Mouse (Mus musculus): ENCODE data around the gene Zfp523.

The Zfp523 gene

GRCm38 (mm10) chr17:28176775-28177539 is at the start of gene Zfp523:
Gene Zfp523 (plus strand): TSS chr17:28177129.
- peak; percentile 62 for DNase-seq (ENCODE audit: low read depth, low spot score)

DNA sequence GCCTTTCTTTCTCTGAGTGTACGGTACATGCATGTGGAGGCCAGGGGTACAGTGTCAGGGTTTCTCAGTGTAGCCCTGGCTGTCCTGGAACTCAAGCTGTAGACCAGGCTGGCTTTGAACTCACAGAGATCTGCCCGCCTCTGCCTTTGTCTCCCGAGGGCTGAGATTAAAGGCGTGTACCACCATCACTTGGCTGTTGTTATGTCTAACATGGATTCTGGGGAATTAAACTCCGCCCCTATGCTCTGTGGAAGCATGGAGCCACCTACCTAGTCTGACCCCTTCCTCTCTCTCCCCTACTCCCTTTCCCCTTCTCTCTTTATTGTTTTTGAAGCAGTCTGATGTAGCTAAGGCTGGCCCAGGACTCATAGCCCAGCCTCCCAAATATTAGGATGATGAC is 47.1 kb upstream of the Zfp523 start:
- DNase-seq (ENCODE audit: low read depth, low spot score), result no peak

GRCm38 (mm10) chr17:28130391-28131125 is 46.4 kb upstream of the Zfp523 start:
- DNase-seq (ENCODE audit: low read depth, low spot score), result no peak

- no peak for DNase-seq (ENCODE audit: low read depth, low spot score)
Measured at GRCm38 (mm10) chr17:28131156-28131555, 45.8 kb upstream of the Zfp523 start.

- DNase-seq (ENCODE audit: low read depth, low spot score), result no peak
Measured at GRCm38 (mm10) chr17:28133193-28133592, 43.7 kb upstream of the Zfp523 start.

DNA sequence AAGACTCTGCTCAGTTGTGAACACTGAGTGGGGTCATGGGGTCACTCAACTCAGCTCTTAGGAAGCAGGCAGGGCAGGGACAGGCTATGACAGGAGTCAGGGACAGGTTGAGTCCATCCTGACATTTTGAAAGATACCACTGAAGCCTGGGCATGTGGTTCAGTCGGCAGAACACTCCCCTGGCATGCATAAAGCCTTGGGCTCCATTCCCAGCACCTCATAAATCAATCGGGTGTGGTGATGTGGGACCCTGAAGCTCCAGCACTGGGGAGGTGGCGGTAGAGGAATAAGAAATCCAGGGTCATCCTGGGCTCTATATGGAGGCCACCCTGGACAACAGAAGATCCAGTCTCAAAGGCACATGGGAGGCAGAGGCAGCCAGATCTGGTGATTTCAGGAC is 41.4 kb upstream of the Zfp523 start:
- no peak for DNase-seq (ENCODE audit: low read depth, low spot score)

- DNase-seq (ENCODE audit: low read depth, low spot score), result no peak
Measured at GRCm38 (mm10) chr17:28136266-28136665, 40.7 kb upstream of the Zfp523 start.

DNA sequence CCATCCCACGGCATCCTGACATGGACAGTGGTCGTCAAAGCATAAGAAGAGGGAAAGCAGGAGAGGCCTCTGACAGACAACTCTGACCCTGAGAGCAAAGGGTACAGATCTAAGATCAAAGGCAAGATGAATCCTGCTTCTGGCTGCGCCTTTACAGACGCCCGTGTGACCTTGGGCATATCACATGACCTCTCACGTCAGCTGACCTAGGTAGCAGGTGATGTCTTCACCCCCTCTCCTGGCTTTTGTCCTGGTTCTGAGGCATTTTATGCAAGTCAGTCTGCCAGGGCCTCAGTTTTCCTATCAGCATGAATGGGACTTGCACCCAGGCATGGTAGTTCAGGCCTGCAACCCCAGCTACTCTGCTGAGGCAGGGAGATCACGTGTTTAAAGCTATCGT is 38.9 kb upstream of the Zfp523 start:
- DNase-seq (ENCODE audit: low read depth, low spot score), result no peak

DNA sequence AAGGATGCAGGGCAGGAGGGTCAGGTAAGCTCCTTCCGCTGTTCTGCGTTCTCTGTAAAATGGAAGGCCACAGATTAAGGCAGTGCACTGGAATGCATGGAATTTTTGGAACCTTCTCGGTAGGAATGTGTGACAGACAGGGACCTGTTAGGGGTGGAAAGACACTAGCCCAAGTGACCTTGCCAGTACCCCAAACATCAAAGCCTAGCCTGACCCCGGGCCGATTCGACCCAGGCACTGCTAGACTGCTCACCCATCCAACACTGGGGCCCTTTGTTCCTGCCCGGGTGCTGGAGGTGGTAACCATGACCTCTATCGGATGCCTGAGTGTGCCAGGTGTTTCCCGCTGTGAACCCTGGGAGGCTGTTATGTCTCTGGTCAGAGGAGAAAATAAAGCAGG is 38.2 kb upstream of the Zfp523 start:
- DNase-seq (ENCODE audit: low read depth, low spot score), result no peak

GRCm38 (mm10) chr17:28140431-28141204 is 36.3 kb upstream of the Zfp523 start:
- DNase-seq (ENCODE audit: low read depth, low spot score), result no peak

- DNase-seq (ENCODE audit: low read depth, low spot score), result no peak
Measured at GRCm38 (mm10) chr17:28141205-28141650, 35.7 kb upstream of the Zfp523 start.

- DNase-seq (ENCODE audit: low read depth, low spot score), result no peak
Measured at GRCm38 (mm10) chr17:28141771-28142699, 34.9 kb upstream of the Zfp523 start, which contains the start of gene Scube3. Gene Scube3 (plus strand): TSS chr17:28142141.

- DNase-seq (ENCODE audit: low read depth, low spot score), result no peak
Measured at GRCm38 (mm10) chr17:28142700-28143610, 34.0 kb upstream of the Zfp523 start.

GRCm38 (mm10) chr17:28143751-28144150 is 33.2 kb upstream of the Zfp523 start:
- no peak for DNase-seq (ENCODE audit: low read depth, low spot score)

GRCm38 (mm10) chr17:28144241-28144640 is 32.7 kb upstream of the Zfp523 start:
- DNase-seq (ENCODE audit: low read depth, low spot score), result no peak

- DNase-seq (ENCODE audit: low read depth, low spot score), result no peak
Measured at GRCm38 (mm10) chr17:28148288-28148687, 28.6 kb upstream of the Zfp523 start.

GRCm38 (mm10) chr17:28149734-28150133 is 27.2 kb upstream of the Zfp523 start:
- no peak for DNase-seq (ENCODE audit: low read depth, low spot score)

DNA sequence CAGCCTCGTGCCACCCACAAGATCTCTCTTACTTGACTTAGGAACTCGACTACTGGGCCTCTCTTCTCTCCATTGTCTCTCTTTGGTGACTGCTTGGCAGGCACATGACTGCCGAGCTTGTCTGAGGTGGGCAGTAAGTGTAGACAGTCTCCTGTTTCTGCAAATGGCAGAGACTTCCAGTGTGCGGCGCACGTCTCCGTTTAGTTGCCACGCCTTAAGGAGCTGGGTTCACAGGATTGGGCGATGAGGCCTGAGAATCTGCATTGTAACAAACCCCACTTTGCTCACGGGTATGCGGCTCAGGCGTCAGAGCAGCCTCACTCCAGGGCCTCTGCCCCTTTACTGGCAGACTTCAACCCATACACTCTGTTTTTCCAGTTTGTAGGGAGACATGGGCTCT is 26.5 kb upstream of the Zfp523 start:
- DNase-seq (ENCODE audit: low read depth, low spot score), result no peak

DNA sequence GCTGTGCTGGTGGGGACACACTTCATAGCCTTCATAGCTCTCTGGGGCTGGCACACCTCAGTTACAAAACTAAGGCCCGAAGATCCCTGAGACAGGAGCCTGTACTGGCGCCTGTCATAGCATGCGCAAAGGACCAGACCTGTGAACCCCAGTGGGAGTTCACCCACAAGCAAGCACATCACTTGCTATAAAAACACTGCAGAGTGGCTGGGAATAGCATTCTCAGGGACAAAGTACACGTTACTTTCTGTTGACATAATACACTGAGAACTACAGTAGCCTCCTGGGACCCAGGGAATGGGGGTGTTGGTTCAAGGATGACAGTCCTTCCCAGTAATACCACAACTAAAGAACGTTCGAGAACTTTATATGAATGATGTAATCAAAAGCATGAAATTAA is 23.8 kb upstream of the Zfp523 start:
- no peak for DNase-seq (ENCODE audit: low read depth, low spot score)

GRCm38 (mm10) chr17:28154970-28155369 is 22.0 kb upstream of the Zfp523 start:
- no peak for DNase-seq (ENCODE audit: low read depth, low spot score)
